Mouse (Mus musculus) forebrain, postnatal 0 days (tissue): Measurements from ENCODE around the gene Mbnl1. TPM values are rescaled to one million over a fixed set of nuclear protein-coding genes. Genes with fewer than 3 reads are reported as not detected.

Experiments used
- ATAC-seq: fragments of 200-750 bp; cut with Nextera tagmentation; 2 replicates; pipeline ENCODE4 v1.8.0; 2017; ENCODE audit warnings: mild to moderate bottlenecking, moderate library complexity
- DNase-seq: peaks from one replicate; pipeline ENCODE4 v3.0.0-alpha.2; 2015
- H3K27ac ChIP-seq: fragments of 300-500 bp; sonication (generic); 2 replicates; pipeline ENCODE4 v1.5.1; 2014; ENCODE audit warnings: low read depth, mild to moderate bottlenecking, antibody characterized with exemption, low read length, moderate library complexity, mixed read lengths
- H3K27me3 ChIP-seq: fragments of 300-500 bp; sonication (generic); 2 replicates; pipeline ENCODE4 v1.6.1; 2014; ENCODE audit warnings: mild to moderate bottlenecking, low read length, mixed read lengths; ENCODE audit not compliant: insufficient read depth
- H3K36me3 ChIP-seq: fragments of 300-500 bp; sonication (generic); 2 replicates; pipeline ENCODE4 v1.6.1; 2014; ENCODE audit warnings: mild to moderate bottlenecking, moderate library complexity; ENCODE audit not compliant: insufficient read depth
- H3K4me1 ChIP-seq: fragments of 300-500 bp; sonication (generic); 2 replicates; pipeline ENCODE4 v1.6.1; 2014; ENCODE audit warnings: antibody characterized with exemption; ENCODE audit not compliant: insufficient read depth
- H3K4me2 ChIP-seq: fragments of 300-500 bp; sonication (generic); 2 replicates; pipeline ENCODE4 v1.6.1; 2014; ENCODE audit warnings: low read depth, mild to moderate bottlenecking, moderate library complexity
- H3K4me3 ChIP-seq: fragments of 300-500 bp; sonication (generic); 2 replicates; pipeline ENCODE4 v1.5.1; 2014; ENCODE audit warnings: low read depth, low read length, mixed read lengths
- H3K9ac ChIP-seq: fragments of 300-500 bp; sonication (generic); 2 replicates; pipeline ENCODE4 v1.6.1; 2014; ENCODE audit warnings: mild to moderate bottlenecking
- H3K9me3 ChIP-seq: fragments of 300-500 bp; sonication (generic); 2 replicates; pipeline ENCODE4 v1.6.1; 2016; ENCODE audit warnings: low read length
- CTCF ChIP-seq: sonication (generic); IDR thresholded peaks from 2 replicates; pipeline ENCODE4 v1.5.1; 2016; ENCODE audit warnings: antibody characterized with exemption, control low read depth, low read depth
- WGBS: fragments of 180-500 bp; shearing (Covaris S2); extraction: QIAGEN DNeasy Blood & Tissue Kit; methylation state at CpG from one replicate; pipeline ENCODE4 v1.1.7; 2014; 5-methylcytosine and 5-hydroxymethylcytosine counted together
- polyA plus RNA-seq: library from polyadenylated mRNA; unstranded; fragments of >200 nt; fragmentation: Nextera tagmentation; extraction: Ambion mirVana; gene quantifications from 2 replicates; pipeline ENCODE4 v1.2.1, GENCODE M21; 2015
- total RNA-seq: library from RNA; depleted of rRNA; stranded (reverse); fragments of >200 nt; gene quantifications from 2 replicates; pipeline ENCODE4 v1.2.3, GENCODE M21; 2014

Mbnl1 gene
- total and polyA plus RNA-seq, 2 experiments from 2014 or later: 42.7 to 84.7 TPM

GRCm38 (mm10) chr3:60570491-60571022, 97.9 kb downstream of the Mbnl1 start:
- TF ChIP-seq CTCF: no peak
- no peak overlapping the region for H3K4me3 ChIP-seq
- DNase-seq: no peak
- no peak overlapping the region for H3K27ac ChIP-seq
- H3K4me1 ChIP-seq: peaks cover 13% of the 10 kb centered on the region
- 53% methylated on average over 5 of the region's 5 CpGs for WGBS
- ATAC-seq: no peak
- no peaks in the 10 kb centered on the region for H3K27me3 ChIP-seq
- H3K9me3 ChIP-seq: no peaks in the 10 kb centered on the region
- H3K4me2 ChIP-seq: no peak overlapping the region
- H3K9ac ChIP-seq: no peak overlapping the region
- no peaks in the 10 kb centered on the region for H3K36me3 ChIP-seq

- no peaks in the 10 kb centered on the region for H3K9me3 ChIP-seq
- H3K27me3 ChIP-seq: no peaks in the 10 kb centered on the region
- H3K27ac ChIP-seq: no peak overlapping the region
- WGBS: 67% methylated on average over 1 of the region's 1 CpGs
- ATAC-seq (no peak), DNase-seq (no peak)
- TF ChIP-seq CTCF: no peak
- H3K4me2 ChIP-seq: no peak overlapping the region
- H3K36me3 ChIP-seq: no peaks in the 10 kb centered on the region
- no peak overlapping the region for H3K4me3 ChIP-seq
- peaks cover 20% of the 10 kb centered on the region for H3K4me1 ChIP-seq
- H3K9ac ChIP-seq: no peak overlapping the region
Observed at GRCm38 (mm10) chr3:60571493-60571892, 98.9 kb downstream of the Mbnl1 start.

- WGBS: 90% methylated on average over 9 of the region's 9 CpGs
- H3K4me2 ChIP-seq: no peak overlapping the region
- ATAC-seq (no peak), DNase-seq (no peak)
- H3K27ac ChIP-seq: no peak overlapping the region
- H3K4me1 ChIP-seq: peaks cover 26% of the 10 kb centered on the region
- TF ChIP-seq CTCF: no peak
- no peak overlapping the region for H3K4me3 ChIP-seq
- no peak overlapping the region for H3K9ac ChIP-seq
- no peaks in the 10 kb centered on the region for H3K9me3 ChIP-seq
- no peaks in the 10 kb centered on the region for H3K27me3 ChIP-seq
- H3K36me3 ChIP-seq: no peaks in the 10 kb centered on the region
Observed at GRCm38 (mm10) chr3:60574199-60574598, 101.6 kb downstream of the Mbnl1 start.

GRCm38 (mm10) chr3:60574849-60575524, 102.4 kb downstream of the Mbnl1 start:
- no peak for ATAC-seq

GRCm38 (mm10) chr3:60575945-60576344, 103.3 kb downstream of the Mbnl1 start:
- 23% methylated on average over 2 of the region's 2 CpGs for WGBS
- ATAC-seq: no peak
- Histone ChIP-seq H3K4me3 (no peak overlapping the region), H3K4me2 (peak overlapping the region; percentile 17; the same call in 1 of the 2 replicates), H3K27me3 (no peaks in the 10 kb centered on the region), H3K4me1 (peaks cover 19% of the 10 kb centered on the region), H3K36me3 (no peaks in the 10 kb centered on the region), H3K9ac (no peak overlapping the region), H3K27ac (no peak overlapping the region), H3K9me3 (no peaks in the 10 kb centered on the region)
- DNase-seq: no peak
- no peak for TF ChIP-seq CTCF

More at GRCm38 (mm10) chr3:60574849-60575524, 102.4 kb downstream of the Mbnl1 start:
- Histone ChIP-seq H3K9me3 (no peaks in the 10 kb centered on the region), H3K4me3 (no peak overlapping the region), H3K4me1 (peaks cover 19% of the 10 kb centered on the region), H3K36me3 (no peaks in the 10 kb centered on the region), H3K27me3 (no peaks in the 10 kb centered on the region), H3K4me2 (no peak overlapping the region), H3K27ac (no peak overlapping the region), H3K9ac (no peak overlapping the region)
- 85% methylated on average over 4 of the region's 4 CpGs for WGBS
- no peak for DNase-seq
- no peak for TF ChIP-seq CTCF

GRCm38 (mm10) chr3:60576366-60577046, 103.9 kb downstream of the Mbnl1 start:
- no peaks in the 10 kb centered on the region for H3K9me3 ChIP-seq
- H3K9ac ChIP-seq: no peak overlapping the region
- H3K36me3 ChIP-seq: no peaks in the 10 kb centered on the region
- no peak for TF ChIP-seq CTCF
- peak overlapping the region; percentile 17; the same call in 1 of the 2 replicates for H3K4me2 ChIP-seq
- ATAC-seq: peak; percentile 53
- H3K27ac ChIP-seq: no peak overlapping the region
- 29% methylated on average over 9 of the region's 9 CpGs for WGBS
- peaks cover 19% of the 10 kb centered on the region for H3K4me1 ChIP-seq
- peak; percentile 23 for DNase-seq
- no peak overlapping the region for H3K4me3 ChIP-seq
- H3K27me3 ChIP-seq: no peaks in the 10 kb centered on the region

- WGBS: 90% methylated on average over 4 of the region's 4 CpGs
- no peak overlapping the region for H3K4me2 ChIP-seq
- no peak for ATAC-seq
- no peaks in the 10 kb centered on the region for H3K36me3 ChIP-seq
- no peaks in the 10 kb centered on the region for H3K27me3 ChIP-seq
- peaks cover 19% of the 10 kb centered on the region for H3K4me1 ChIP-seq
- no peak for TF ChIP-seq CTCF
- no peak overlapping the region for H3K27ac ChIP-seq
- no peak overlapping the region for H3K4me3 ChIP-seq
- no peaks in the 10 kb centered on the region for H3K9me3 ChIP-seq
- no peak overlapping the region for H3K9ac ChIP-seq
- DNase-seq: no peak
Observed at GRCm38 (mm10) chr3:60579880-60580279, 107.2 kb downstream of the Mbnl1 start.
